ENCODE assay signal across 13 mouse cellular contexts in the genomic region with DNA sequence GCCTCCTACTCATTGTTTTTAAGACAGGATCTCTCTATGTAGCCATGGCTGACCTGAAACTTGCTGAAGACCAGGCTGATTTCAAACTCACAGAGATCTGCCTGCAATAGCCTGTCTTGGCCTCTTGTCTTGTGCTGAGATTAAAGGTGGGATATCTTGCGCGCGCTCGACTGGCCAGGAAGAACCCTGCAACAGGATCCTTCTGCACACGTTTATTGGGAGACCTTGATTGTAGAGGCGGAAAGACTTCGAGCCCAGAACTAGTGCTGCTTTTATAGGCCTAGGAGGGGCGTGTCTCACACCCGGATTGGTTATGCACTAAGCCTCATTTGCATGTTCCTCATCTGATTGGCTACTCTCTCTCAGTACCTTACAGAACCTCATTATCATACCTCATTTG. TPM values are rescaled to one million over a fixed set of nuclear protein-coding genes. Genes with fewer than 3 reads are reported as not detected.
"Had no signal": no experiment of that assay in that cellular context is flagged by ENCODE, and none has a peak within 500 bp of the region (broad histone marks: within the 10 kb centered on the region; RNA-seq: fewer than 3 reads in every experiment).

No protein-coding gene starts in this region.

RNA-seq across cellular contexts. Expression of a gene that starts 35.1 kb away (rescaled TPM):
- total RNA-seq: megakaryocyte progenitor cell, adult 5-6 weeks; midbrain, postnatal 0 days; monocyte, adult 5-6 weeks; neutrophil, adult 5-6 weeks had no signal
- polyA plus RNA-seq: liver, embryonic 16.5 days; lung, embryonic 14.5 days; midbrain, embryonic 11.5 days; midbrain, embryonic 13.5 days; midbrain, embryonic 15.5 days; midbrain, postnatal 0 days; neural tube, embryonic 12.5 days; stomach, embryonic 15.5 days; stomach, postnatal 0 days; urinary bladder, adult 2 months had no signal
